Mouse (Mus musculus) liver, adult 2 months (tissue): ENCODE measurements at regions not wholly inside any gene's neighbourhood (a gene's known extent, or its start where the extent isn't known, plus 50 kb on each side); places are given as distances from the start of the nearest gene placed in this dataset.

ENCODE experiments used
- CTCF ChIP-seq: fragments of 200-500 bp; IDR thresholded peaks from 2 replicates; pipeline ENCODE4 v1.5.1; 2011; ENCODE audit warnings: low read depth, low read length, control low read depth
- POLR2A ChIP-seq: fragments of 200-500 bp; IDR thresholded peaks from 2 replicates; pipeline ENCODE4 v1.6.1; 2011; ENCODE audit warnings: low read length, control low read depth; ENCODE audit not compliant: insufficient read depth; ENCODE audit errors: extremely low read depth

DNA sequence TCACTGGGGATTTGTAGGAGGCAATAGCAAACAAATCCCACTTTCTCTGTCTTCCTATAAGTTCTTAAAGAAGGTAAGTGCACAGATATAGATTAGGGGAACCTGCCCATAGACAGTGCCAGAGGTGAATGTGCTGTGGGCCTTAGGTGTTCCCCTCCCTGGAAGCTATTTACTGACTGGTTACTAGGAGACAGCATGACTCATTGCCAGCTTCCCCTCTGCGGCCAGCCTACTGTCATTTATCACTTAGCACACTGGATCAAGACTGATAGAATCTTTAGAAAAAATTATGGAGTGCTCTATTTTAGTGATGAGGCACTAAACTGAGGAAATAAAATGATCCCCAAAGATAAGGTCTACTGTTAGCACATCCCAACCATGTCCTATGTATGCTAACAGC lies 187.3 kb upstream of the Nrp1 start:
- TF ChIP-seq CTCF (no peak), POLR2A (no peak)
